Mouse (Mus musculus): ENCODE measurements around the gene Lhfpl2. TPM values are rescaled to one million over a fixed set of nuclear protein-coding genes. Genes with fewer than 3 reads are reported as not detected.

Gene Lhfpl2
- polyA plus RNA-seq, 1 experiment from 2014 or later, result 16.8 TPM

DNA sequence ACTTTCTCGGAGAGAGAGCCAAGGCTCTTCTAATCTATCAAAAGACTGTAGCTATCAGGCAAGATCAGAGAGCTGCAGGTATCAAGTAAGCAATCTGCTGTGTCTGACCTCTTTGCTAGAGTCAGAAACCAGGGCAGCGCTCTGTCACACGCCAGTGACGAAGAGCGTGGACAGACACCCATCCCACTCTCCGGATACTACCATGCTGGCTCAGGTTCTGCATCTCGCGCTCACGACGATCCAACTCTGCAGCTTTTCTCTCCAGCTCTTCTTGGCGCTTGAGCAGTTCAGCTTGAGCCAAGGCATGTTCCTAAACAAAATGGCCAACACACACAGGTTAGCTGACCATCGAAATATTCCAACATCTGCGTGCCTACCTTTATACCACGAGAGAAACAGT, 174.3 kb downstream of the Lhfpl2 start:
- Histone ChIP-seq H3K27ac (no peak overlapping the region), H3K4me2 (no peak overlapping the region), H3K27me3 (replicated peaks) (no peaks in the 10 kb centered on the region), H3K9me3 (no peaks in the 10 kb centered on the region), H3K9ac (no peak overlapping the region), H3K36me3 (replicated peaks) (peaks cover 7% of the 10 kb centered on the region; the same call in 1 of the 2 replicates), H3K4me1 (no peaks in the 10 kb centered on the region), H3K4me3 (no peak overlapping the region)
- ATAC-seq (replicated peaks), result no peak
- 92% methylated on average over 14 of the region's 14 CpGs for WGBS

DNA sequence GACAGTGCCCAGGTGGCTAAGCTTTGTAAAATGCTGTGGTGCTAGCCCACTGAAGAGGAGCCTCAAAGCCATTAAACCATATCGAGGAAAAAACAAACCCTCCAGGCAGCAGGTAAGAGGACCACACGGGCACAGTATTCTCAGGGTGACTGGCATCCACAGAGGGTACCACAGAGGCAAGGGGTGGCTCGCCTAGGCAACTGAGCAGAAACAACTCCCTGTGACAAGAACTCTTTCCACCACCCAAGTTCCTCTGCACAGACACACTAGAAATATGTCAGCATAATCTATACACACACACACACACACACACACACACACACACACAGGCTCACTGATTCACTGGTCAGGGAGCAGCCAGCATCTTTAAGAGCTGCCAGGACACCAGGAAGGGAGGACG, 181.9 kb downstream of the Lhfpl2 start:
- 48% methylated on average over 4 of the region's 4 CpGs for WGBS
- Histone ChIP-seq H3K36me3 (replicated peaks) (no peaks in the 10 kb centered on the region), H3K27ac (no peak overlapping the region), H3K4me1 (peaks cover 10% of the 10 kb centered on the region), H3K4me3 (no peak overlapping the region), H3K9ac (no peak overlapping the region), H3K27me3 (replicated peaks) (no peaks in the 10 kb centered on the region), H3K9me3 (no peaks in the 10 kb centered on the region), H3K4me2 (no peak overlapping the region)
- no peak for ATAC-seq (replicated peaks)

DNA sequence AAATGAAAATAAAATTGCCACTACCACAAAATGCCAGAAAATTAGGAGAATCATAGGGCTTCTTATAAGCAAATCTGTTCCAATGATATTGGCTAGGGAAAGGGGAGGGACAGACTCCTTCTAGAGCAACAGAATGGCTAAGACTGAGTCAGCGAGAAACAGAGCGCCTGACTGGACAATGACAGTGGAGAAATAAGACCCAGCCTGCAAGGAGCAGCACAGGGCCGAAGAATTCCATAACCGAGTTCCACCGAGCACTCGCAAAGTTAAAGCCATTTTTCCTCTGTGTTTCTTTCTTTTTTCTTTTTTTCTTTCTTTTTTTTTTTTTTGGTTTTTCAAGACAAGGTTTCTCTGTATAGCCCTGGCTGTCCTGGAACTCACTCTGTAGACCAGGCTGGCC, 182.5 kb downstream of the Lhfpl2 start:
- Histone ChIP-seq H3K9ac (no peak overlapping the region), H3K27me3 (replicated peaks) (no peaks in the 10 kb centered on the region), H3K4me1 (peaks cover 10% of the 10 kb centered on the region), H3K9me3 (no peaks in the 10 kb centered on the region), H3K36me3 (replicated peaks) (no peaks in the 10 kb centered on the region), H3K4me2 (no peak overlapping the region), H3K27ac (no peak overlapping the region), H3K4me3 (no peak overlapping the region)
- 80% methylated on average over 6 of the region's 6 CpGs for WGBS
- no peak for ATAC-seq (replicated peaks)

DNA sequence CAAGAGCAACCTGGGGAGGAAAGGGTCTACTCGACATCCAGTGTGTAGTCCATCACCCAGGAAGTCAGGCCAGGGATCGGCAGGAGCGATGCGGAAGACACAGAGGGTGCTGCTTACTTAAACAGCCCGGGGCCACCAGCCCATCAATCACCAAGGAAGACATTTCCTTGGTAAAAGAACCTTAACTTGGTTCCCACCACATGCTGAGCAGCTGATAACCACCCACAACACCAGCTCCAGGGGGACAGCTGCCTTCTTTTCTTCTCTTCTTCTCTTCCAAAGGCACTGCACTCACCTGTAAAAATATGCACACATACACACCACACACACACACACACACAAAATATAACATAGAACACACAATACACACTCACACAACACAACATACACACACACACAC, 183.3 kb downstream of the Lhfpl2 start:
- no peaks in the 10 kb centered on the region for H3K9me3 ChIP-seq
- no peaks in the 10 kb centered on the region for H3K27me3 ChIP-seq (replicated peaks)
- no peak overlapping the region for H3K4me2 ChIP-seq
- WGBS, result 76% methylated on average over 5 of the region's 5 CpGs
- H3K4me3 ChIP-seq, result no peak overlapping the region
- no peak overlapping the region for H3K9ac ChIP-seq
- ATAC-seq (replicated peaks), result no peak
- H3K4me1 ChIP-seq, result peaks cover 10% of the 10 kb centered on the region
- no peaks in the 10 kb centered on the region for H3K36me3 ChIP-seq (replicated peaks)
- H3K27ac ChIP-seq, result no peak overlapping the region

DNA sequence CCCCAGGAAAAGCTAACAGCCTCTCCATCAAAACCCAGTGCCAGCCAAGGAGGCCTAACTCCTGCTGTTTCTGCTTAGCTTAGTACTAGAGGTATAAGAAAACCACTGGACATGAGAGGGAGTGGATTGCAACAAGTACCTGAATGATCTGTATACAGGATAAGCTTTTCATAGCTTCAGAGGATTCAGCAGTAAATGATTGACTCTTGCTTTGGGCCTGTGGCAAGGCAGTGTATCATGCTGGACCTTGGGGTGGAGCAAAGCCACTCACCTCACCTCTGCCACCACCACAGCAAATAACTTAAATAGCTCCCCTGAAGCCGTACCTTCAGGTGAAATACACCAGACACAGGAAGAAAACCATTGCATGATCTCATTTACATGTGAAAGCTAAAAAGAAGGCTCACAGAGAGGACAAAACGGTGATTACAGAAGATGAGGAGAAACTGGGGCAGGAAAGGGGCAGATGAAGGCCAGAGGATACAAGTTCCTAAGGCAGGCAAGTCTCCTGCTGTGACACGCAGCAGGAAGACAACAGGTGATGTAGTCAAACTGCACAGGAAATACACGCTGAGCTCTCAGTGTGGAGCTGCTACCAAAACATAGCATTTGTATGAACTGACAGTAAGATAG, 184.4 kb downstream of the Lhfpl2 start:
- no peak for ATAC-seq (replicated peaks)
- H3K27me3 ChIP-seq (replicated peaks), result no peaks in the 10 kb centered on the region
- H3K9ac ChIP-seq, result no peak overlapping the region
- no peak overlapping the region for H3K27ac ChIP-seq
- no peak overlapping the region for H3K4me3 ChIP-seq
- H3K9me3 ChIP-seq, result no peaks in the 10 kb centered on the region
- H3K4me1 ChIP-seq, result peaks cover 10% of the 10 kb centered on the region
- no peaks in the 10 kb centered on the region for H3K36me3 ChIP-seq (replicated peaks)
- WGBS, result 46% methylated on average over 4 of the region's 4 CpGs
- no peak overlapping the region for H3K4me2 ChIP-seq

DNA sequence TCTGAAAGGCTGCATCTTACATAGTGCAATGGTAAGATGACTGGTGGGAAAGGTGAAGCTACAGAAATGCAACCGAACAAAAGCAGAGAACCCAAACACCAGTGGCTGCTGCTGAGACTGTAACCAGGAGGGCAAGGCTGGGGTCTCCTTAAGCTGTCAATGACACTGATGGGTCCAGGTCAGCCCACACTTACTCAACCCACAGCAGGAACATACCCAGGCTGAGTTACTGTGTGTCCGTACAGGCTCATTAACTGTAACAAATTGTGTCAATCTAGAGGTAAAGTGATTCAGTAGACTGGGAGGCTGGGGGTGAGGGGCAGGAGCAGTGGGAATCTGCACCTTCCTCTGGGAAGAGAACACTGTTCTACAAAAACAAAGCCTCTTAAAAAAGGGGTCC, 185.3 kb downstream of the Lhfpl2 start:
- no peak for ATAC-seq (replicated peaks)

More for the DNA sequence above, 185.3 kb downstream of the Lhfpl2 start:
- no peak overlapping the region for H3K27ac ChIP-seq
- H3K4me3 ChIP-seq, result no peak overlapping the region
- WGBS, result 69% methylated on average over 2 of the region's 2 CpGs
- H3K9ac ChIP-seq, result no peak overlapping the region
- H3K4me2 ChIP-seq, result no peak overlapping the region
- no peaks in the 10 kb centered on the region for H3K9me3 ChIP-seq
- H3K4me1 ChIP-seq, result peaks cover 10% of the 10 kb centered on the region
- H3K36me3 ChIP-seq (replicated peaks), result no peaks in the 10 kb centered on the region
- no peaks in the 10 kb centered on the region for H3K27me3 ChIP-seq (replicated peaks)

Other genes with a start within 250 kb of the Lhfpl2 start
- gene Scamp1, start 228.1 kb downstream of the Lhfpl2 start, polyA plus RNA-seq (2015; fragmentation: Nextera tagmentation; extraction: Ambion mirVana), result 175 and 192 TPM in 2 replicates